Mouse (Mus musculus) layer of hippocampus, postnatal 14 days (tissue): ENCODE results near the gene Dpy19l1. TPM values are rescaled to one million over a fixed set of nuclear protein-coding genes. Genes with fewer than 3 reads are reported as not detected.

Experiments
- DNase-seq, 2 experiments: peaks; one replicate each; pipeline ENCODE4 v3.0.0; 2021 to 2022; ENCODE audit warnings: low spot score in 2 of 2, mixed read lengths in 1 of 2
- long read RNA-seq, 2 experiments: library from polyadenylated mRNA; stranded (forward); transcript quantifications; one replicate each; pipeline ENCODE4 v2.0.0; 2021
- total RNA-seq, 2 experiments: library from RNA; stranded (reverse); gene quantifications; 2 replicates each; pipeline ENCODE4 v1.2.3; 2021

The Dpy19l1 gene
- total RNA-seq, result 10 to 100 TPM; 27.4 to 30.9 TPM
- long read RNA-seq, experiment 1, full-length matches to known transcripts, result 21 of 22 reads
- long read RNA-seq, experiment 1, partial matches to known transcripts, result 0 of 22 reads
- long read RNA-seq, experiment 1, other reads (novel, unspliced or antisense), result 1 of 22 reads
- long read RNA-seq, experiment 2, full-length matches to known transcripts, result 15 of 25 reads
- long read RNA-seq, experiment 2, partial matches to known transcripts, result 2 of 25 reads
- long read RNA-seq, experiment 2, other reads (novel, unspliced or antisense), result 8 of 25 reads

DNA sequence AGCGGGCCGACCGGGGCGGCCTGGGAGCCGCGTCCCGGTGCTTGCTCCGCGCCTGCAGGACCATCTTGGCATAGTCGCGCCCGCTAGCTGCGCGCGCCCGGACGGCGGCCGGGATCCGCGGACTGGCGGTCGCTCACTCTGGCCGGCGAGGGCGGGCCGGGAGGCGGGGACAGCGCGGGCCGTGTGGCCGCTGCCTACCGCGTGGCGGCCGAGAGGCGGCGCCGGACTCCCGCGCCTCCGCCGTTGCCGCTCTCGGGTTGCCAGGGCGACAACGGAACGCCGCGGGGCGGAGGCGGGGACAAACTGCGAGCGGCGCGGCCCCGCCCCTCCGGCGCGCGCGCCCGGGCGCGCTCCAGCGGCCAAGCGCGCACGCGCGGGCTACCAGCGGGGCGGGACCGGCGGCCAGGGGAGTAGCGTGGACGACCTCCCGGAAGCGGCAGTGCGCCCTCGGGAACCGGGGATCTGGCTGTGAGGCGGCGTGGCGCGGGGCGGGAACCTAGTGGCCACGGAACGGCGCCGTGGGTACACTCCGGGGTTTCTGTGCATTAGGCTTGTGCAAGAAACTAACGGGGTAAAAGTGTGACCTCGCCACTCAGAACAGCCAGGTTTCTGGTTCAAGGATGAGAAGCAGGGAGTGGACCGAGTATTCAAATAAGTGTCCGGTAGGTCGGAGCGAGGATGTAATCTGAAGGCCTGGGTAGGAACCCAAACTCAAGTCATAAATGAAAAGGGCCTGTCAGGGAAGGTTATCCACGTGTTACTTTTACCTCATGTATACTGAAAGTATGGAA lies at the start of gene Dpy19l1:
Dpy19l1 (minus strand) TSS at position 74 of the 791 bp plus-strand sequence.
- DNase-seq, result peak; percentile 88 to 92

GRCm38 (mm10) chr9:24538159-24538558 lies 35.2 kb upstream of the Dpy19l1 start:
- DNase-seq, result no peak

DNA sequence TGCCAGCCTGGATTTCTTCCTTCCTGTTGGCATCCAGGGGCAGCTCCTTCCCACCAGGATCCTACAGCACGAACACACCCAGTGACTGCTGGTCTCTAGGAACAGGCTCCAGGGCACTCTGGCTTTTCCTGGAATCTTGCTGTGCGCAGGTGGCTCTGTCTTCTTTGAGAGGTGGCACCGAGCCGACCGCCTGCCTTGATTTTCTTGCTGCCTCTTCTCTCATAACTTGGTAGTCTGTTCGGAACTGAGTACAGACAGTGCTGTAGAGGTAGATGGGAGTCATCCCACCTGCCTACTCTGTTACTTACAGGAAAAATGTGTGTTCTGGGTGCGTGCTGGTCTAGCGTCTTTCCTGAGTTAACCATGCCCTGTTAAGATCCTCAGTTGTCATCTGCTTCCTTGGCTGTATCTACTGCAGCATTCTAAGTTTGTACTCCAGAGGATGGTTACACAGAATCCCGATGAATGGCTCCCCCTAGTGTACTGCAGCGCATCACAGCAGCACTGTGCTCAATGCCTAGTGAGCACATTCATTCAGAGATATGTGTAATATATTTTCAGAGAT lies 13.7 kb upstream of the Dpy19l1 start:
- DNase-seq, result peak; percentile 67 to 84

DNA sequence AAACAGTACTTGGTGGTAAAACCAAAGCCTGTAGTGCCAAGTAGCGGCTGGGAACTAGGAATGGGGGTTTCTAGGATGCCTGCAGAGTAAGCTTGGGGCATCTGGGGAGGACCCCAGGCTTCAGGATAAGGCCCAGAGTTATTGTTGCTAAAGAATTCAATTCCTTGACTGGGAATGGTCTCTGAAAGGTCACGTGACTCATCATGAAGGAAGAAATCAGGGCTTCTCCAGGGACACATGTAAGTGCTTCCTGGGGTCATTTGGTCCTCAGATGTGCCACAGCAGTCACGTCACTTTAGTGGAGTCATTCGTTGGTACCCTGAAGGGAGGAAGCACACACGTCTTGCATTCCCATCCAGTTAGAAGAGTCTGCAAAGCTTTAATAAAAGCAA lies 11.1 kb upstream of the Dpy19l1 start:
- no peak for DNase-seq

DNA sequence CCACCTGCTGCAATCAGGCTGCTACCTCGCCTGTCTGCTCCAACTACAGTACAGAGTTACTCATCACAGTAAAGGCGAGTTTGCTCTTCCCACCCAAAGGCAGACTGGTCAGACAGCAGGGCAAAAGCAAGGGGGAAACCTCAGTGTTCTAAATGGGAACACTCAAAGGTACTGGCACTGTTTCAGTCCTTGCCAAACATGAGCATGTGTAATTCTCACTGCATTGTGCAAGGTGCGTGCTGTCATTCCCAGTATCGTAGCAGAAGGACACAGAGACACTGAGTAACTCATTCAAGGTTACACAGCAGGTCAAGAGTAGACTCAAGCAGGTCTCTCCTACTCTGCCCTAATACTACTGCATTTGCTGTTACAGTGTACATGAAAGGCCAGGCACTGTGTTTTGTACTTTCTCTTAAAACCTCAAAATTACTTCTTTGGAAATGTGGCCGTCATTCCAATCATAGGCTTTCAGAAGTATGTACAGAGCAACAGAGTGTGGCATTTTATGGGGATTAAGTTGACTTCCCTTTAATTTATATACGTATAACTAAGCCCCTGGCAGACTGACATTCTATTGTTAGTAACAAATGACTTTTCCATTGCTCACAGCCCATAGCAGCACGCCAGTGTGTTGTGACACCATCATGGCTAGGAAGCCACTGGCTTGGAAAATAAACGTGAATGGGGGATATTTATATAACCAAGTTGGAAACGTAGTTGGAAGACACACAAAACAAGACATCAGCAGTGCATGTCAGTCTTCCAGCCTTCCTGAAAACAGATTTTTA lies 10.5 kb upstream of the Dpy19l1 start:
- DNase-seq, result no peak

- no peak for DNase-seq
Observed at GRCm38 (mm10) chr9:24512121-24512539, 9.2 kb upstream of the Dpy19l1 start.

- DNase-seq, result no peak
Observed at GRCm38 (mm10) chr9:24511371-24512120, 8.6 kb upstream of the Dpy19l1 start.

- no peak for DNase-seq
Observed at GRCm38 (mm10) chr9:24508880-24509279, 5.9 kb upstream of the Dpy19l1 start.

DNA sequence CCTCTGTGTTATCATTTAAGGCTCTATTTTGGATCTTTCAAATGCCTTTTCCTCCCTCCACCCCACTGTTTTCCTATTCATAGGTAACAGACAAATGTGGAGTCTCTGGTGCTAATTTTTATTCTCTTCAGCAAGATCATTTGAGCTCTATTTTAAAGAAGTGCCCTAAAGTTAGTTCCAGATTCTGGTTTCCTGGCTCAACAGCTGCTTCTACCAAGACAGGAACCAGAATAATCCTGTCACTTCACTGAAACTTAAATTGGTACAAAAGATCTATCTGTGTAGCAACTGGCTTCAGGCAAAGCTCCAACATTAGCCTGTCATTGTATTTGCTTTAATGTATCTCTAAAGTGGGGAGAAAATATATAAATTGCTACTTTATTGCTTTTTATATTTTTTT lies 3.6 kb upstream of the Dpy19l1 start:
- no peak for DNase-seq

- DNase-seq, result no peak
Observed at GRCm38 (mm10) chr9:24505017-24505763, 2.2 kb upstream of the Dpy19l1 start.

GRCm38 (mm10) chr9:24504381-24504780 lies 1.4 kb upstream of the Dpy19l1 start:
- DNase-seq, result no peak

GRCm38 (mm10) chr9:24503858-24504219 lies 899 bp upstream of the Dpy19l1 start:
- no peak for DNase-seq

GRCm38 (mm10) chr9:24502571-24503004 lies 352 bp downstream of the Dpy19l1 start:
- DNase-seq, result no peak

DNA sequence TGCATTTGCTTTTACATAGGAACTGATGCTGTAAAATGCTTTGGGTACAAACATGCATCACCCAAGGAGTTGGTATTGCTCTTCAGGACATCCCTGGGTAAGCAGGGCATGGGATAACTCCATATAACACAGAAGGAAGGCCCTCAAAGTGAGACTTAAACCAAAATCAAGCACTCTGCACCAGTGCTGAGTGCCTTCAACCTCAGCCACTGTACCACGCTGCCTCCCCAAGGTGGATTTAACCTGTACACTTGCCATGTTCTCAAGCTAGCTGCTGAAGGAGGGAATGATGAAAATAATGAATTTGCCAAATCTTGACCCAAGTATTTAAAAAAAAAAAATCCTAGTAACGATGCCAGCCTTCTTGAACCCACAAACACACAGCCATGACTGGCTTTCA lies 1.3 kb downstream of the Dpy19l1 start:
- DNase-seq, result no peak

- DNase-seq, result no peak
Observed at GRCm38 (mm10) chr9:24496226-24496625, 6.7 kb downstream of the Dpy19l1 start.

GRCm38 (mm10) chr9:24490516-24490915 lies 12.4 kb downstream of the Dpy19l1 start:
- DNase-seq, result no peak

DNA sequence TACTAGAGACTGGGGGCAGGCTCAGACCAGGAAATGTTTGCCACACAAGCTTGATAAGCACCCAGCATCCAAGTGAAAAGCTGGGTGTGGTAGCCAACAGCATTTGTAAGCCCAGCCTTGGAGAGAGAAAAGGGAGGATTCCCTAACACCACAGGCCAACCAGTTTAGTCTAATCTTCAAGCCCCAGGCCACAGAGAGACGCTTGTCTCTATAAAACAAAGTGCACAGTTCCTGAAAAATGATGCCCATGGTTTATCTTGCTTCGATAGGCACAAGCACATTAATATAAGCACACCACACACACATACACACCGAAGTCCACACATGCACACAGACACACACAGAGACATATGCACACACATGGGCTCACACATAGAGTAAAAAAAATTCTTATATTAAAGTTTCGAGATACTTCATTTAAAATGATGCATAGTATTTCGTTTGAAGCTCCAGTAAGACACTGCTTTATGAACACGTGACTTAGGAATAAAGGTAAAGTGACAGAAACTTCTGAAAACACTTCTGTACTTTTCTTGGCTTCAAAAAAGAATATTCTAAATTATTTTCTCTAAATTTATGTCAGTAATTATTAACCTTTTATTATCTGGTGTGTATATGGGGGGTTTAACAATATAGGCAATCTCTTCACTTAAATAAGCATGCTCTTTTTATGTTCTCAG lies 14.4 kb downstream of the Dpy19l1 start:
- DNase-seq, result no peak

DNA sequence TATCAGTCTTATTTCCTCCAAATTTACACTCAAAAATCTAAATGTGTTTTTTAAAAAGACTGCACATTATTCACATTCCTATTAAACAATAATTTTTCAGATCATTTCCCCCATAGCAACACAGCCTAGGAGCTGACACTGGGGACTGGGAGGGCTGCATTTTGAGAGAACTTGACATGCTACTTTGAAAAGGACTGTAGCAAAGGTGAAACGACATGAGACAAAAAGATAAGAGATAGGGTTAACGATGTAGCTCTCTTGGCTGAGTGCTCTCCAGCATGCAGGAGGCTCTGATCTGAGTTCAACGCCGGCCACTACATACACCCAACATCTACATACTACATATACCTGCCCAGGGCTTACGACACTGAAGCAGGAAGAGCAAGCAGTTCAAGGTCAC lies 20.6 kb downstream of the Dpy19l1 start:
- DNase-seq, result no peak

GRCm38 (mm10) chr9:24477251-24477650 lies 25.7 kb downstream of the Dpy19l1 start:
- no peak for DNase-seq
